Mouse (Mus musculus) thymus, adult 18-20 months (tissue): Measurements from ENCODE around the gene Cdkn2b.

ENCODE experiments used
- DNase-seq, 2 experiments: peaks; one replicate each; pipeline ENCODE4 v3.0.0; 2022; ENCODE audit warnings: mixed read lengths in 2 of 2

Cdkn2b gene

DNA sequence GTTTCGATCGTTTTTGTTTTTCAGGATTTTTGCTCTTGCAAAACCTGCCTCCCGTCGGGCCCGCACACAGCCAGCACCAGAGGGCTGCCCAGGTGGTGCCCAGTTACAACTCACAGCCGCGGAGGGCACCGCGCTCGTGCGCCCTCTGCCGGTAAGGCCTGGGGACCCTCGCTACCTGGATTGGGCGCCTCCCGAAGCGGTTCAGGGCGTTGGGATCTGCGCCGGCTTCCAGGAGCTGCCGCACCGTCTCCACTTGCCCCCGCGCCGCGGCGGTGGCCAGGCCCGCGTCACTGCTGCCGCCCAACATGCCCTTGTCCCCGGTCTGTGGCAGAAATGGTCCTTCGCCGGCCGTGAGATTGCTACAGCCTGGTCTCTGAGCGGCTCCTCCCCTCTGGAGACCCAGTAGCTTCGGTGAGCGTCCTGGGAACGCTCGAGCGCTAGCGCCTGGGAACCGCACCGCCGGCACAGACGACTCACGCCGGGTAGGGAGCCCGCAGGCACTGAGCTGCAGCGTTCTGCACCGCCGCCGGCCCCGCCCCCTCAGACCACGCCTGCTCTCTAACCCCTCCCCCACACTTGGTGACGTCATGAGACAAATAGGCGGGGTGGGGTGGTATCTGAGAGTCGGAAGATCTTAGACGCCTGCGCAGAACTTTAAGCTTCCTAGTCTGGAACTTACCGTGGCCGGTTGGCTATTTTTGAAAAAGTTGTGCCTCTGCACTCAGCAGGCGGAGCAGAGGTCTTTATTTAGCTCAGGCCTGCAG, at the start of gene Cdkn2b:
Gene Cdkn2b, minus strand, starts transcription at position 549 of the 764 bp plus-strand sequence.
- peak; percentile 59 to 61 for DNase-seq

DNA sequence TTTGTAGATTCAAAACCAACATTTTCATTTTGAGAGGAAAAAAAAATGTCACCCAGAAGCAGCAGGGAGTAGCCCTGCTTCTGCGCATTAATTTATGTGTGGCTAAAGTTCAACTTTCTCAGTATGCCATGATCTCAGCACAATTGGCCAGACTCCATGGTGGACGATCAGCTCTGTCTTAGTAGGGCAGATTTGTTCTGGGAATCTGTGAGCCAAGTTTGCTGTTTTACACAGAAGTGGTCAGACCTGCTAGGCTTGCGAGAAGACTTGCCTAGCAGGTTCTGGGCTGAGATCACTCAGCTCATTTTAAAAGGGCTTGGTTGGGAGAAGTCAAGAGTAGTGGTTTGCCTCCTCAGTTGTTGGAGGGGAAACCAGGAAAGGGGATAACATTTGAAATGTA, 49.5 kb upstream of the Cdkn2b start:
- no peak for DNase-seq

DNA sequence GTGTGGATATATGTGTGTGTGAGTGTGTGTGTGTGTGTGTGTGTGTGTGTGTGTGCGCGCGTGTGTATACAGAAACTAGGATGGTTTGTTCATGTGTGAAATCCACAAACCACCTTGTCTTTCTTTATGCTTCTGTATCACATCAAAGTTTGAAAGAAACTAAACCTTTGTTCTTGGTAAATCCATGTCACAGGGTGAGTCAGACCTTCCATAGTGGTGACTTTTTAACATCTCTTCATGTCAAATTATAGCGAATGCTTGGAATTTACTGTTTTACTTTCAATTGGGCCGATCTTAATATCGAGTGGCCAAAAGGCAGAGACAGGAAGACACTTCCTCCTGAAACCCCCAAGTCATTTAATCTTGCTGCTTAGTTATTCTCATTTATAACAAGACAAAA, 48.7 kb upstream of the Cdkn2b start:
- DNase-seq: no peak

DNA sequence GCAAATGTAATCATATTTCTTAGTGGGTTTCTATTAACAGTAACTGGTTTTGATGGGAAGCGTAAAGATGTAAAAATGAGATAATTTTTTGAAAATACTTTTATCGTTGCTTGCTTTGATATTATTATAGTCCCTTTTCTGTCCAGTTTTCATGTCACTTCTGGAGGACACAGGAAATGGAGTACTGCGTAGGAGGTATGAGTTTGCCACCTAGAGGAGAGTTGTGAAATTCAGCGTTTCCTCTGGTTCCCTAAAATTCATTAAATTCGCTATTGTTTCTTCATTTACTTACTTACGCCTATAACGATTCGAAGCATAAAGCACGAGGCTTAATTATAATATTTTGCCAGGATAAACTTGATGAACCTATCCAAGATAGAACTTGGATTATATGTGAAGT, 43.1 kb upstream of the Cdkn2b start:
- no peak for DNase-seq

DNA sequence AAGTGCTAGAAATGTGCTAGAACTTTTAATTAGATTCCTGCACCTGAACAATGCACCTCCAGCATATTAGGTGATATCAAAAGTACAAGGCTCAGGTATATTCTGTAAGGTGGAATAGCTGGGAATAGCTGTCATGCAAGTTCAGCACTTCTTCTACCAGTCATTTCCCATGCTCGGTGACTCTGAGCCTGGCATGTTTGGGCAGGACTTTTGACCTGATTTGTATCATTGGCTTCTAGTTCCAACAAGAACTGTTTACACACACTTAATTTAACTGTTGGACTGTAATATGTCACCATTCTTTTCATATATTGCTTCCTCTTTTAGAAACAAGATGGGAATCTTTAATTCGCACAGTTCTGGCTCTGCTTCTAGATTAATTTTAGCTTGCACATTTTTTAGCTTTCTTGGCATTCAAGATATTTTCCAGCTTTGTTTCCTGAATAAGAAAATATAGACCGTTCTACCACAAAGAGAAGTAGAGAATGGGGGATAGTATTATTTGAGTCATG, 42.3 kb upstream of the Cdkn2b start:
- DNase-seq: no peak

- no peak for DNase-seq
Measured at GRCm38 (mm10) chr4:89351474-89351873, 40.6 kb upstream of the Cdkn2b start.

DNA sequence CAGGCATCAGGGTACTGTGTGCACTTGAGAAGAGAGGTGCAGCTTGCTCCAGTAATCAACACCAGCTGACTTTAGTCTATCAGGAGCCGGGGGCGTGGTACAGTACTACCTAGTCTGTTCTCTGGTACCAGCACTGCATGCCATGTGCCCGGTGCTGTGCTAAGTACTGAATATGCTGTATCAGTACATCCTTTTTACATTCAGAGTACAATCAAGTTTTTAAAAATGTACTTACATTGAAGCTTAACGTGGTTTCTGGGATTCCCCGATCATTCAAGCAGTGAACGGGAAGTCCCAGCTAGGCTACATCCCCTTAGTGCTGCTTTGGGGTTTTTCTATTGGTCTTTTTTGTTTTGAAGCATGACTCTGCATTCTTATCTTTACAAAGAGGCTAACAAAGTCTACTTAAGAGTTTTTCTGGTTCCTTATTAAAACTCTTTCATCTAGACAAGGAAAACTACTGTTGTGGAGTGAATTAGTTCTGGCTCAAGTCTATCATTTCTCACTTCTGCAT, 40.2 kb upstream of the Cdkn2b start:
- DNase-seq: no peak

GRCm38 (mm10) chr4:89350391-89350790, 39.6 kb upstream of the Cdkn2b start:
- no peak for DNase-seq

DNA sequence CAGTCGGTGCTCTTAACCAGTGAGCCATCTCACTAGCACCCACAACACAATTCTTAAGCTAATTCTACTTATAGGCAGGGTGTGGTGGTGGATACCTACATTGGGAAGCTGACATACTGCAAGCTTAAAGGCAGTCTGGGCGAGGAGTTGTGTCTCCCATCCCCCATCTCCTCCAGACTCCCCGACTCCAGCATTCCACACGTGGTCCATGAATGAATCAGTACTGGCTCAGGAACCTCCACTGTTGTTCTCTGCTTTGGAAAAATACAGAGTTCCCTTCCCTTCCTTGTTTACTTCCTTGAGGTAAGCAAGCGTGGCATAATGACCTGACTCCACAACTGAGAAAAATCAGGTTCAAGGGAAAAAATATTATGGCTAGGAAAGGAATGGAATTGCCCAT, 38.0 kb upstream of the Cdkn2b start:
- no peak for DNase-seq

- no peak for DNase-seq
Measured at GRCm38 (mm10) chr4:89313461-89313860, 2.6 kb upstream of the Cdkn2b start.

DNA sequence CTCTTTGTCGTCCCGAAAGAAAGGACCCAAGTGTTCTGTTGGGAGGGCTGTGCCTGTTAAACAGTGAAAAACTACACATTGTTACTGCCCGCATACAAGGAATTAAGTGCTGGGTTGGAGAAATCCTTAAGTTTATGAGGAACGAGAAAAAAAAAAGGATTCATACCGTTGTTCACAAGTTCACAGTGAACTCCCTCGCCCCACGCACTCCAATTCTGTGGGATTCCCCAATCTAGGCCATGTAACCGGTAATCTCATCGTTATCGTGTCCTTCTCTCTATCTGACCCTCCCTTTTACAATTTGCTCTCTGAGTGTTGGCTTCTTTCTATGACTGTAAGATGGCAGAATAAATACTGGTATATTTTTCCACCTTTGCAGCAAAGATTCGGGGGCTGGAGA, 843 bp downstream of the Cdkn2b start:
- no peak for DNase-seq

GRCm38 (mm10) chr4:89308001-89308400, 2.8 kb downstream of the Cdkn2b start:
- DNase-seq: no peak

DNA sequence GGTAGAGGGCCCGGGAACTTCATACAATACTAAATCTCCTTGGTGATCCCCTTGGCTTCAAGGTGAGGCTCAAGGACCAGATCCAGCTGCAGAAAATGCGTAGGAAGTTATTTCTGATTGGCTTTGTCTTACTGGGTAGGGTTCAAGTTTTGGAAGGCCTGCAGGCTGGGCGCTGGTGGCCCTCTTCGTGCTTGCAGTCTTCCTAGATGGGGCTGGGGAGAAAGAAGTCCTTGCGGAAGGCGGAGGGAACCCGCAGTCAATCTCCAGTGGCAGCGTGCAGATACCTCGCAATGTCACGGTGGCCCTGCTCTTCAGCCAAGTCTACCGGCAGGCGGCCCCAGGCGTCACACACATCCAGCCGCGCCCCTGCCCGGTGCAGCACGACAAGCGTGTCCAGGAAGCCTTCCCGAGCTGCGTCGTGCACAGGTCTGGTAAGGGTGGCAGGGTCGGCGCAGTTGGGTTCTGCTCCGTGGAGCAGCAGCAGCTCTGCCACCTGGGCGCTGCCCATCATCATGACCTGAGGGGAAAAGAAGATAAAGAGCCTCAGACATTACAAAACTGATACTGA, 4.0 kb downstream of the Cdkn2b start:
- DNase-seq: no peak

GRCm38 (mm10) chr4:89305691-89306090, 5.1 kb downstream of the Cdkn2b start:
- no peak for DNase-seq

- DNase-seq: no peak
Measured at GRCm38 (mm10) chr4:89303281-89303995, 7.4 kb downstream of the Cdkn2b start.

DNA sequence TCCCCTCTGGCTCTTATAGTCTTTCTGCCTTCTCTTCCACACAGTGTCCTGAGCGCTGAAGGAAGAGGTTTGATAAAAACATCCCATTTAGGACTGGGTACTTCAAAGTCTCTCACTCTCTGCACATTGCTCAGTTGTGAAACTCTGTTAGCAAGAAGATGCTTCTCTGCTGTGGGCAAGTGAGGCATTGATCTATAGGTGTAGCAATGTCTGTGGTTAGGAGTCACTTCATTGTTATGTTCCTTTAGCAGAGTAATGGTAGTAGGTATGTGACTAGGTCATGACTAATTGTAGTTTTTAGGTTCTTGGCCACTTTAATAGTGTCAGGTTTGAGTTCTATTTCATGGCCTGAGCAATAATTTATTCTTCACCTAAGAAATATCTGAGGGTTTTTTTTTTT, 8.7 kb downstream of the Cdkn2b start:
- no peak for DNase-seq

DNA sequence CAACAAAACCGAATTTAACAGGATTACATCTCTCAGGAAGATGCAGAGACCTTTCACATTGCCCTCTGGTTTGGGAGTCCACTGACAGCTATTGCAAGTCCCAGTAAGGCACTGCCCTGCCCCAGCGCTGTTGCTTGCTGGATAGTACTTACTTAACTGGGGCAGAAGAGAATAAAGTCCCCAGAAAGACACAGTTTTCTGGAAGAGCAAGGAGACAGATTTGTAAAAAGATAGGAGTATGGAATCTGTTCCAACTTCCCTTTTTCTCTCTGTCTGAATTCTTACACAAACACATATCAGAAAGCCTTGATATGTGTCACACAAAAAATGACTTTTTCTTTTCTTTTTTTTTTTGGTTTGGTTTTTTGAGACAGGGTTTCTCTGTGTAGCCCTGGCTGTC, 11.1 kb downstream of the Cdkn2b start:
- no peak for DNase-seq

GRCm38 (mm10) chr4:89295441-89296220, 15.2 kb downstream of the Cdkn2b start:
- DNase-seq: no peak

DNA sequence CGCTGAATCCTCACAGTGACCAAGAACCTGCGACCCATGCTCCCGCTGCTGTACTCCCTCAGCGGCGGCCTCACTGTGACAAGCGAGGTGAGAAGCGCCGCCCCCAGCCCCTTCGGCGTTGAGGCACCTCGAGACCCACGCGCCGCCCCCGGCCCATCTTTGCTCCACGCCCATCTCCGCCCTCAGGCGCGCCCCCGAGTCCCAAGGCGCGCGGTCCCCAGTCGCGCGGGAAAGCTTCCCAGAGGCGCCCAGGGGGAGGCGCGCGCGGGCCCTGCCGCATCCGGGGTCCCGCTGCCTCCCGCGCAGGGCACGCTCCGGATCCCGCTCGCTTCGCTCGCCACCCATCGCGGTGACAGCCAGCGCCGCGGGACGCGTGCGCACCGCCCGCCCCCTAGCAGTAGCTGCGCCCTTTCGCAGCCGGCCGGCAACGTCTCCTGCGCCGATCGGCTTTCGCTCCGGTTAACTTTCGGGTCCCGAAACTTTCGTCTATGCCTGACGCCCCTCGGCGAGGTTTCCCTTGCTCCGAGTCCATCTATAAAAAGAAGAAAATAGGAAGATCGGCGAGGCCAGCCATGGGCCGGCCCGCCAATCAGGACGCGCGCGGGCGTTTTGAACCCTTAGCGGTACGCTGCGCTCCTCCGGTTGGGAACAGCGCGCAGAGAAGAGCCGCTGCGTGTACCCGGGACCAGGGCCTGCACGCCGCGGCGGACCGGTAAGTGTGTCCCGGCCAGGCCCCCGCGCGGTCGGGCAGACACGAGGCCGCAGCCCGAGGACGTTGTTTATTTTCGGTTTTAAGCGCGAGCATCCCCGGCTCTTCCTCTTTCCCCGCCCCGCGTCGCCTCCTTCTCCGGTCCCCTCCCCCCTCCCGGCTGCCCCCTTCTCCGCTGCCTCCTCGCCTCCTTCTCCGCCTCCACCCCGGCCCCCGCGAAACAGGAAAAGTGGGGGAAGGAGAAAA, 16.1 kb downstream of the Cdkn2b start, which contains the start of gene Cdkn2a:
Gene Cdkn2a, minus strand, starts transcription at position 168 of the 955 bp plus-strand sequence.
- peak; percentile 12 to 16 for DNase-seq

DNA sequence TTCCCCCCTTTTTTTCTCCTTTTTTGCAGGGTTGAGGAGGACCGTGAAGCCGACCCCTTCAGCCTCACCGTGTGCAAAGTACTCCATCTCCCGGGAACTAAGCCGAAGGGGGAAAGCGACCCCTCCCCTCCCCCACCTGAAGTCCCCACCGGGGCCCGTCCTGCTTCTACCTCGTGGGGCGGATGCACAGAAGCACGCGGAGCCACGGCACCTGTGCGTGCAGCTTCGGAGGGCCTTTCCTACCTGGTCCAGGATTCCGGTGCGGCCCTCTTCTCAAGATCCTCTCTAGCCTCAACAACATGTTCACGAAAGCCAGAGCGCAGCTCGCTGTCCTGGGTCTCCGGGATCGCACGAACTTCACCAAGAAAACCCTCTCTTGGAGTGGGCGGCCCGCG, 16.8 kb downstream of the Cdkn2b start:
- DNase-seq: no peak

GRCm38 (mm10) chr4:89293516-89293915, 17.3 kb downstream of the Cdkn2b start:
- DNase-seq: no peak

DNA sequence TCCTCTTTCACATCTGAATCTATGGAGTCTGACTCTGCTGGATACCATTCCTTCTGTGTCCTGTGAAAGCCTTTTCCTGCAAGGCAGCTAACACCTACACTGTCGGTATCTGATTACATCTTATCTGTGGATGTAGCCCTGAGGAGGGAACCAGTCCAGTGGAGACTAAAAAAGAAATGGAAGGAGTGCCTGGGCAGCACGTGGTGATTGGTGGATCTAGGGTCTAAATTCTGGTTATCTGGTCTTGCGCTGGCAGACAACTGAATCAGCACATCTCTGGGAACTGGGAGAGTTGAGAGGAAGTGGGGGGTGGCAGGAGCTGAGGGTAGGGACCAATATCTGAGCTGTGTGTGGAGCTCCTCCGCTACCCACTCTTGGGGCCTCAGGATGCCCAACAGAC, 21.8 kb downstream of the Cdkn2b start:
- DNase-seq: no peak
